Mouse (Mus musculus): ENCODE results near the gene Mcam. TPM values are rescaled to one million over a fixed set of nuclear protein-coding genes. Genes with fewer than 3 reads are reported as not detected.

Mcam gene
- total and polyA plus RNA-seq, 3 experiments = 0.15 to 0.88 TPM; not detected in 1

DNA sequence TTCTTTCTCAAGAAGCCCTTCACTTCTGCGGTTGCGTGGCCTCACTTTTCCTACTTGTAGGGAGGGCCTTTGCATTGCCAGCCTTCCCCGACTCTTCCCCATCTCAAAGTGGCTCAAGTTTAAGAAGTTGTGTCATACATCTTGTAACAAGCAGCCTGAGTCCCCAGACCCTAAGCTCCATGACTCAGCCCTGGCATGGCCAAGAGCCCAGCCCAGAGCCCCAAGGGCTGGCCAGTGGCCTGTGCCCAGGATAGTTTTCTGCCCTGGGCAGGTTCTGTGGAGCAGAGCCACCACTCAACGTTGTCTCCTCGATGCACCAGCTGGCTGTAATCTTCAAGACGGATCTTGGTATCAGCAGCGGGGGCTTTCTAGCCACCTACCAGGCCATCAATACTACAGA, 29.4 kb upstream of the Mcam start:
- peaks cover 0 to 7% of the 10 kb centered on the region in 2 experiments; a peak in 2 of 4 replicates for H3K4me1 ChIP-seq (ENCODE audit: control insufficient read depth in 1 of 2, insufficient read depth in 2 of 2, low read length in 2 of 2)
- DNase-seq (ENCODE audit: low read depth, low spot score) = no peak
- H3K36me3 ChIP-seq (ENCODE audit: control insufficient read depth in 1 of 2, insufficient read depth in 2 of 2, low read length in 2 of 2) = peaks cover 0 to 8% of the 10 kb centered on the region in 2 experiments; a peak in 3 of 4 replicates
- no peak for TF ChIP-seq POLR2AphosphoS2 (IDR thresholded peaks at IDR 0.05; ENCODE audit: low read length)
- TF ChIP-seq KAT2A (conservative IDR thresholded peaks at IDR 0.05; ENCODE audit: low read depth, low read length) = no peak
- no peak for TF ChIP-seq CTCF (IDR thresholded peaks at IDR 0.05 in 2 of 3, conservative IDR thresholded peaks at IDR 0.05 in 1 of 3; ENCODE audit: control insufficient read depth in 1 of 3, insufficient read depth in 1 of 3, low read depth in 2 of 3, low read length in 3 of 3, poor library complexity in 1 of 3, severe bottlenecking in 1 of 3)
- H3K27me3 ChIP-seq (ENCODE audit: control insufficient read depth in 1 of 2, insufficient read depth in 2 of 2, low read length in 2 of 2) = no peaks in the 10 kb centered on the region
- no peak overlapping the region for H3K4me3 ChIP-seq (ENCODE audit: control insufficient read depth in 1 of 2, insufficient read depth in 1 of 2, low read depth in 2 of 2, low read length in 2 of 2)
- H3K9me3 ChIP-seq (replicated peaks; ENCODE audit: insufficient read depth, low read length) = no peaks in the 10 kb centered on the region
- H3K79me2 ChIP-seq (ENCODE audit: control insufficient read depth, insufficient read depth, low read length, poor library complexity) = peaks cover 28% of the 10 kb centered on the region
- no peak overlapping the region for H3K9ac ChIP-seq (ENCODE audit: control insufficient read depth, low read depth, low read length, poor library complexity, severe bottlenecking)
- H3K27ac ChIP-seq (ENCODE audit: control insufficient read depth, low read depth, low read length) = no peak overlapping the region

DNA sequence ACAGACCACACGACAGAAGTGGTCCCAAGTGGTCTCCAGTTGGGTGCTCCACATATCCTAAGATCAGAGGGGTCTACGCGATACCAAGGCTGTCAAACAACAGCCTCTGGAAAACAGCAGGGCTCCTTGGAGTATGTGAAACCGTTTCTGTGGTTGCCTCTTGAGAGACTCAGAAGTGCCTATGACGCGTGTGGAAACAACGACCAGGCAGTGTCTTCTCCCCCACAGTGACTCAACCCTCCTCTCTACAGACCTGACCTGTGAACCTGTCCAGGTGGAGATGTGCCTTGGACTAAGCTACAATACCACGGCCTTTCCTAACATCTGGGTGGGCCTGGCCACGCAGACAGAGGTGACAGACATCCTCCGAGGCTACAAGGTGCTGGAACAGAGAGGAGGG, 28.5 kb upstream of the Mcam start:
- no peak for TF ChIP-seq ZNF384 (IDR thresholded peaks at IDR 0.05; ENCODE audit: low read depth, low read length)
- no peak for TF ChIP-seq MXI1 (IDR thresholded peaks at IDR 0.05; ENCODE audit: low read depth, low read length)
- no peak for TF ChIP-seq MAX (IDR thresholded peaks at IDR 0.05; ENCODE audit: low read length)
- TF ChIP-seq POLR2AphosphoS5 (IDR thresholded peaks at IDR 0.05; ENCODE audit: borderline replicate concordance, low read depth, low read length) = no peak
- no peak for TF ChIP-seq TBP (IDR thresholded peaks at IDR 0.05; ENCODE audit: low read depth, low read length)
- TF ChIP-seq NELFE (IDR thresholded peaks at IDR 0.05; ENCODE audit: low read depth, low read length) = no peak
- TF ChIP-seq MYC (IDR thresholded peaks at IDR 0.05; ENCODE audit: low read depth, low read length) = no peak
- no peak for TF ChIP-seq JUND (IDR thresholded peaks at IDR 0.05; ENCODE audit: low read depth, low read length)
- no peak for TF ChIP-seq BHLHE40 (IDR thresholded peaks at IDR 0.05; ENCODE audit: borderline replicate concordance, low read depth, low read length)
- no peak overlapping the region for H3K4me3 ChIP-seq (ENCODE audit: control insufficient read depth in 1 of 2, insufficient read depth in 1 of 2, low read depth in 2 of 2, low read length in 2 of 2)

GRCm38 (mm10) chr9:44106182-44106581, 28.1 kb upstream of the Mcam start:
- no peak overlapping the region for H3K9ac ChIP-seq (ENCODE audit: control insufficient read depth, low read depth, low read length, poor library complexity, severe bottlenecking)
- no peak for DNase-seq (ENCODE audit: low read depth, low spot score)
- H3K27ac ChIP-seq (ENCODE audit: control insufficient read depth, low read depth, low read length) = no peak overlapping the region
- TF ChIP-seq E2F4 (IDR thresholded peaks at IDR 0.05; ENCODE audit: borderline replicate concordance, low read depth, low read length) (no peak), TBP (IDR thresholded peaks at IDR 0.05; ENCODE audit: low read depth, low read length) (no peak), MAFK (IDR thresholded peaks at IDR 0.05; ENCODE audit: borderline replicate concordance, low read depth, low read length) (no peak), HCFC1 (IDR thresholded peaks at IDR 0.05; ENCODE audit: low read depth, low read length) (no peak), POLR2AphosphoS5 (IDR thresholded peaks at IDR 0.05; ENCODE audit: borderline replicate concordance, low read depth, low read length) (no peak), JUND (IDR thresholded peaks at IDR 0.05; ENCODE audit: low read depth, low read length) (no peak)
- H3K27me3 ChIP-seq (ENCODE audit: control insufficient read depth in 1 of 2, insufficient read depth in 2 of 2, low read length in 2 of 2) = no peaks in the 10 kb centered on the region
- peaks cover 38% of the 10 kb centered on the region for H3K79me2 ChIP-seq (ENCODE audit: control insufficient read depth, insufficient read depth, low read length, poor library complexity)
- H3K4me3 ChIP-seq (ENCODE audit: control insufficient read depth in 1 of 2, insufficient read depth in 1 of 2, low read depth in 2 of 2, low read length in 2 of 2) = no peak overlapping the region
- peaks cover 0 to 8% of the 10 kb centered on the region in 2 experiments; a peak in 3 of 4 replicates for H3K36me3 ChIP-seq (ENCODE audit: control insufficient read depth in 1 of 2, insufficient read depth in 2 of 2, low read length in 2 of 2)
- peaks cover 0 to 14% of the 10 kb centered on the region in 2 experiments; a peak in 2 of 4 replicates for H3K4me1 ChIP-seq (ENCODE audit: control insufficient read depth in 1 of 2, insufficient read depth in 2 of 2, low read length in 2 of 2)
- H3K9me3 ChIP-seq (replicated peaks; ENCODE audit: insufficient read depth, low read length) = no peaks in the 10 kb centered on the region

More for the DNA sequence above, 28.5 kb upstream of the Mcam start:
- H3K9ac ChIP-seq (ENCODE audit: control insufficient read depth, low read depth, low read length, poor library complexity, severe bottlenecking) = no peak overlapping the region
- peaks cover 0 to 14% of the 10 kb centered on the region in 2 experiments; a peak in 2 of 4 replicates for H3K4me1 ChIP-seq (ENCODE audit: control insufficient read depth in 1 of 2, insufficient read depth in 2 of 2, low read length in 2 of 2)
- no peaks in the 10 kb centered on the region for H3K27me3 ChIP-seq (ENCODE audit: control insufficient read depth in 1 of 2, insufficient read depth in 2 of 2, low read length in 2 of 2)
- DNase-seq (ENCODE audit: low read depth, low spot score) = no peak
- H3K27ac ChIP-seq (ENCODE audit: control insufficient read depth, low read depth, low read length) = no peak overlapping the region
- peaks cover 0 to 8% of the 10 kb centered on the region in 2 experiments; a peak in 3 of 4 replicates for H3K36me3 ChIP-seq (ENCODE audit: control insufficient read depth in 1 of 2, insufficient read depth in 2 of 2, low read length in 2 of 2)
- no peaks in the 10 kb centered on the region for H3K9me3 ChIP-seq (replicated peaks; ENCODE audit: insufficient read depth, low read length)
- H3K79me2 ChIP-seq (ENCODE audit: control insufficient read depth, insufficient read depth, low read length, poor library complexity) = peaks cover 35% of the 10 kb centered on the region
